Mouse (Mus musculus): ENCODE results near the gene Strip2. TPM values are rescaled to one million over a fixed set of nuclear protein-coding genes. Genes with fewer than 3 reads are reported as not detected.

Gene Strip2
- polyA plus RNA-seq, 1 experiment from 2014 or later = 0.77 TPM

- H3K9me3 ChIP-seq (ENCODE audit: control insufficient read depth, low read length) = no peaks in the 10 kb centered on the region
- no peak overlapping the region for H3K4me3 ChIP-seq (ENCODE audit: low read depth, low read length)
- H3K4me1 ChIP-seq (replicated peaks; ENCODE audit: control insufficient read depth, insufficient read depth, low read length) = no peaks in the 10 kb centered on the region
- H3K9ac ChIP-seq (ENCODE audit: low read length) = no peak overlapping the region
- H3K27me3 ChIP-seq (ENCODE audit: control insufficient read depth, insufficient read depth, low read length) = peaks cover 13% of the 10 kb centered on the region
- ATAC-seq (replicated peaks; ENCODE audit: low FRiP score) (no peak), DNase-seq (ENCODE audit: low spot score) (no peak)
- H3K27ac ChIP-seq (ENCODE audit: low read depth, low read length) = no peak overlapping the region
- H3K4me2 ChIP-seq (ENCODE audit: low read depth, low read length, severe bottlenecking) = no peak overlapping the region
- 0 out of 2 replicates have a peak, but pooled peaks cover under 1% of the 10 kb centered on the region for H3K36me3 ChIP-seq (ENCODE audit: control insufficient read depth, insufficient read depth, low read length)
These were observed 2.7 kb upstream of the Strip2 start for GRCm38 (mm10) chr6:29914136-29914535.

- peak overlapping the region; percentile 91; the same call in 1 of the 2 replicates for H3K4me2 ChIP-seq (ENCODE audit: low read depth, low read length, severe bottlenecking)
- H3K9ac ChIP-seq (ENCODE audit: low read length) = no peak overlapping the region
- no peak overlapping the region for H3K4me3 ChIP-seq (ENCODE audit: low read depth, low read length)
- DNase-seq (ENCODE audit: low spot score) (no peak), ATAC-seq (replicated peaks; ENCODE audit: low FRiP score) (no peak)
- WGBS = 34% methylated on average over 9 of the region's 9 CpGs
- no peak overlapping the region for H3K27ac ChIP-seq (ENCODE audit: low read depth, low read length)
- peaks cover 13% of the 10 kb centered on the region for H3K27me3 ChIP-seq (ENCODE audit: control insufficient read depth, insufficient read depth, low read length)
- no peaks in the 10 kb centered on the region for H3K4me1 ChIP-seq (replicated peaks; ENCODE audit: control insufficient read depth, insufficient read depth, low read length)
- H3K36me3 ChIP-seq (ENCODE audit: control insufficient read depth, insufficient read depth, low read length) = no peaks in the 10 kb centered on the region
- H3K9me3 ChIP-seq (ENCODE audit: control insufficient read depth, low read length) = no peaks in the 10 kb centered on the region
These were observed 976 bp upstream of the Strip2 start for GRCm38 (mm10) chr6:29915836-29916235.

- Histone ChIP-seq H3K4me1 (replicated peaks; ENCODE audit: control insufficient read depth, insufficient read depth, low read length) (no peaks in the 10 kb centered on the region), H3K27me3 (ENCODE audit: control insufficient read depth, insufficient read depth, low read length) (peaks cover 13% of the 10 kb centered on the region), H3K27ac (ENCODE audit: low read depth, low read length) (no peak overlapping the region), H3K36me3 (ENCODE audit: control insufficient read depth, insufficient read depth, low read length) (no peaks in the 10 kb centered on the region), H3K4me2 (ENCODE audit: low read depth, low read length, severe bottlenecking) (peak overlapping the region; percentile 91), H3K9ac (ENCODE audit: low read length) (peak overlapping the region; percentile 59), H3K4me3 (ENCODE audit: low read depth, low read length) (peak overlapping the region; percentile 67), H3K9me3 (ENCODE audit: control insufficient read depth, low read length) (no peaks in the 10 kb centered on the region)
- ATAC-seq (replicated peaks; ENCODE audit: low FRiP score) (peak; percentile 86), DNase-seq (ENCODE audit: low spot score) (no peak)
- WGBS = under 1% methylated on average over 21 of the region's 21 CpGs
These were observed 540 bp downstream of the Strip2 start for GRCm38 (mm10) chr6:29917383-29917720.

GRCm38 (mm10) chr6:29917947-29918346 lies 1.1 kb downstream of the Strip2 start:
- Histone ChIP-seq H3K9ac (ENCODE audit: low read length) (no peak overlapping the region), H3K4me3 (ENCODE audit: low read depth, low read length) (no peak overlapping the region), H3K4me2 (ENCODE audit: low read depth, low read length, severe bottlenecking) (no peak overlapping the region), H3K27me3 (ENCODE audit: control insufficient read depth, insufficient read depth, low read length) (peaks cover 13% of the 10 kb centered on the region), H3K36me3 (ENCODE audit: control insufficient read depth, insufficient read depth, low read length) (no peaks in the 10 kb centered on the region), H3K9me3 (ENCODE audit: control insufficient read depth, low read length) (no peaks in the 10 kb centered on the region), H3K27ac (ENCODE audit: low read depth, low read length) (no peak overlapping the region), H3K4me1 (replicated peaks; ENCODE audit: control insufficient read depth, insufficient read depth, low read length) (no peaks in the 10 kb centered on the region)
- WGBS = 50% methylated on average over 4 of the region's 4 CpGs
- DNase-seq (ENCODE audit: low spot score) (no peak), ATAC-seq (replicated peaks; ENCODE audit: low FRiP score) (no peak)

- no peak overlapping the region for H3K4me3 ChIP-seq (ENCODE audit: low read depth, low read length)
- WGBS = 90% methylated on average over 4 of the region's 4 CpGs
- H3K9ac ChIP-seq (ENCODE audit: low read length) = no peak overlapping the region
- peaks cover 5% of the 10 kb centered on the region; the same call in 1 of the 2 replicates for H3K27me3 ChIP-seq (ENCODE audit: control insufficient read depth, insufficient read depth, low read length)
- H3K9me3 ChIP-seq (ENCODE audit: control insufficient read depth, low read length) = no peaks in the 10 kb centered on the region
- no peak overlapping the region for H3K4me2 ChIP-seq (ENCODE audit: low read depth, low read length, severe bottlenecking)
- no peak for DNase-seq (ENCODE audit: low spot score)
- no peaks in the 10 kb centered on the region for H3K4me1 ChIP-seq (replicated peaks; ENCODE audit: control insufficient read depth, insufficient read depth, low read length)
- H3K36me3 ChIP-seq (ENCODE audit: control insufficient read depth, insufficient read depth, low read length) = no peaks in the 10 kb centered on the region
- no peak overlapping the region for H3K27ac ChIP-seq (ENCODE audit: low read depth, low read length)
- ATAC-seq (replicated peaks; ENCODE audit: low FRiP score) = no peak
These were observed 6.7 kb downstream of the Strip2 start for GRCm38 (mm10) chr6:29923501-29923900.

GRCm38 (mm10) chr6:29925594-29926219 lies 8.9 kb downstream of the Strip2 start:
- no peak overlapping the region for H3K27ac ChIP-seq (ENCODE audit: low read depth, low read length)
- ATAC-seq (replicated peaks; ENCODE audit: low FRiP score) (no peak), DNase-seq (ENCODE audit: low spot score) (no peak)
- H3K4me2 ChIP-seq (ENCODE audit: low read depth, low read length, severe bottlenecking) = no peak overlapping the region
- H3K27me3 ChIP-seq (ENCODE audit: control insufficient read depth, insufficient read depth, low read length) = no peaks in the 10 kb centered on the region
- 72% methylated on average over 6 of the region's 6 CpGs for WGBS
- no peak overlapping the region for H3K9ac ChIP-seq (ENCODE audit: low read length)
- no peaks in the 10 kb centered on the region for H3K9me3 ChIP-seq (ENCODE audit: control insufficient read depth, low read length)
- H3K36me3 ChIP-seq (ENCODE audit: control insufficient read depth, insufficient read depth, low read length) = no peaks in the 10 kb centered on the region
- H3K4me1 ChIP-seq (replicated peaks; ENCODE audit: control insufficient read depth, insufficient read depth, low read length) = no peaks in the 10 kb centered on the region
- no peak overlapping the region for H3K4me3 ChIP-seq (ENCODE audit: low read depth, low read length)

GRCm38 (mm10) chr6:29930087-29930486 lies 13.3 kb downstream of the Strip2 start:
- H3K27me3 ChIP-seq (ENCODE audit: control insufficient read depth, insufficient read depth, low read length) = no peaks in the 10 kb centered on the region
- H3K27ac ChIP-seq (ENCODE audit: low read depth, low read length) = no peak overlapping the region
- DNase-seq (ENCODE audit: low spot score) = no peak
- no peaks in the 10 kb centered on the region for H3K4me1 ChIP-seq (replicated peaks; ENCODE audit: control insufficient read depth, insufficient read depth, low read length)
- no peak overlapping the region for H3K4me3 ChIP-seq (ENCODE audit: low read depth, low read length)
- no peak overlapping the region for H3K9ac ChIP-seq (ENCODE audit: low read length)
- no peaks in the 10 kb centered on the region for H3K36me3 ChIP-seq (ENCODE audit: control insufficient read depth, insufficient read depth, low read length)
- no peak for ATAC-seq (replicated peaks; ENCODE audit: low FRiP score)
- no peak overlapping the region for H3K4me2 ChIP-seq (ENCODE audit: low read depth, low read length, severe bottlenecking)
- no peaks in the 10 kb centered on the region for H3K9me3 ChIP-seq (ENCODE audit: control insufficient read depth, low read length)

- 83% methylated on average over 6 of the region's 6 CpGs for WGBS
- Histone ChIP-seq H3K9ac (ENCODE audit: low read length) (no peak overlapping the region), H3K27ac (ENCODE audit: low read depth, low read length) (no peak overlapping the region), H3K9me3 (ENCODE audit: control insufficient read depth, low read length) (no peaks in the 10 kb centered on the region), H3K27me3 (ENCODE audit: control insufficient read depth, insufficient read depth, low read length) (no peaks in the 10 kb centered on the region), H3K36me3 (ENCODE audit: control insufficient read depth, insufficient read depth, low read length) (no peaks in the 10 kb centered on the region), H3K4me1 (replicated peaks; ENCODE audit: control insufficient read depth, insufficient read depth, low read length) (no peaks in the 10 kb centered on the region), H3K4me3 (ENCODE audit: low read depth, low read length) (no peak overlapping the region), H3K4me2 (ENCODE audit: low read depth, low read length, severe bottlenecking) (no peak overlapping the region)
- DNase-seq (ENCODE audit: low spot score) (no peak), ATAC-seq (replicated peaks; ENCODE audit: low FRiP score) (no peak)
These were observed 13.9 kb downstream of the Strip2 start for GRCm38 (mm10) chr6:29930665-29931064.

GRCm38 (mm10) chr6:29931181-29931580 lies 14.4 kb downstream of the Strip2 start:
- H3K36me3 ChIP-seq (ENCODE audit: control insufficient read depth, insufficient read depth, low read length) = no peaks in the 10 kb centered on the region
- H3K4me3 ChIP-seq (ENCODE audit: low read depth, low read length) = no peak overlapping the region
- H3K9me3 ChIP-seq (ENCODE audit: control insufficient read depth, low read length) = no peaks in the 10 kb centered on the region
- H3K27me3 ChIP-seq (ENCODE audit: control insufficient read depth, insufficient read depth, low read length) = no peaks in the 10 kb centered on the region
- DNase-seq (ENCODE audit: low spot score) (no peak), ATAC-seq (replicated peaks; ENCODE audit: low FRiP score) (no peak)
- H3K27ac ChIP-seq (ENCODE audit: low read depth, low read length) = no peak overlapping the region
- no peak overlapping the region for H3K9ac ChIP-seq (ENCODE audit: low read length)
- no peak overlapping the region for H3K4me2 ChIP-seq (ENCODE audit: low read depth, low read length, severe bottlenecking)
- 94% methylated on average over 4 of the region's 4 CpGs for WGBS
- H3K4me1 ChIP-seq (replicated peaks; ENCODE audit: control insufficient read depth, insufficient read depth, low read length) = no peaks in the 10 kb centered on the region
